Mouse (Mus musculus) midbrain, embryonic 12.5 days (tissue): ENCODE measurements around the gene Shc4. TPM values are rescaled to one million over a fixed set of nuclear protein-coding genes. Genes with fewer than 3 reads are reported as not detected.

ENCODE experiments used
- ATAC-seq: fragments of 200-750 bp; cut with Nextera tagmentation; 2 replicates; pipeline ENCODE4 v1.8.0; 2017; ENCODE audit warnings: low read depth, moderate TSS enrichment, moderate library complexity; ENCODE audit not compliant: low FRiP score
- H3K27ac ChIP-seq: fragments of 300-500 bp; sonication (generic); replicated peaks from 2 replicates; pipeline ENCODE4 v1.5.1; 2016; ENCODE audit warnings: mild to moderate bottlenecking
- H3K27me3 ChIP-seq: fragments of 300-500 bp; sonication (generic); 2 replicates; pipeline ENCODE4 v1.6.1; 2016; ENCODE audit warnings: mild to moderate bottlenecking
- H3K36me3 ChIP-seq: fragments of 300-500 bp; sonication (generic); 2 replicates; pipeline ENCODE4 v1.6.1; 2016
- H3K4me1 ChIP-seq: fragments of 300-500 bp; sonication (generic); 2 replicates; pipeline ENCODE4 v1.6.1; 2016
- H3K4me2 ChIP-seq: fragments of 300-500 bp; sonication (generic); replicated peaks from 2 replicates; pipeline ENCODE4 v1.6.1; 2016; ENCODE audit warnings: mild to moderate bottlenecking, moderate library complexity
- H3K4me3 ChIP-seq: fragments of 300-500 bp; sonication (generic); 2 replicates; pipeline ENCODE4 v1.5.1; 2016; ENCODE audit warnings: mild to moderate bottlenecking
- H3K9ac ChIP-seq: fragments of 300-500 bp; sonication (generic); replicated peaks from 2 replicates; pipeline ENCODE4 v1.6.1; 2016; ENCODE audit warnings: mild to moderate bottlenecking, moderate library complexity
- H3K9me3 ChIP-seq: fragments of 300-500 bp; sonication (generic); 2 replicates; pipeline ENCODE4 v1.6.1; 2016; ENCODE audit warnings: mild to moderate bottlenecking
- WGBS: fragments of 180-500 bp; shearing (Covaris S2); methylation state at CpG from one replicate; pipeline ENCODE4 v1.1.7; 2016; 5-methylcytosine and 5-hydroxymethylcytosine counted together
- polyA plus RNA-seq: library from polyadenylated mRNA; unstranded; fragments of >200 nt; fragmentation: Nextera tagmentation; extraction: Ambion mirVana; gene quantifications from 2 replicates; pipeline ENCODE4 v1.2.1, GENCODE M21; 2016

Shc4 gene
- polyA plus RNA-seq, 1 experiment from 2014 or later = 1.3 TPM

- 71% methylated on average over 4 of the region's 4 CpGs for WGBS
- H3K27ac ChIP-seq = no peak overlapping the region
- H3K9ac ChIP-seq = 0 out of 2 replicates have a peak overlapping the region, but pooled peaks have one; percentile 29
- H3K9me3 ChIP-seq = no peaks in the 10 kb centered on the region
- H3K4me1 ChIP-seq = peaks cover 7% of the 10 kb centered on the region; the same call in 1 of the 2 replicates
- no peaks in the 10 kb centered on the region for H3K36me3 ChIP-seq
- peaks cover 10% of the 10 kb centered on the region; the same call in 1 of the 2 replicates for H3K27me3 ChIP-seq
- ATAC-seq = no peak
- no peak overlapping the region for H3K4me3 ChIP-seq
- peak overlapping the region; percentile 47; the same call in 1 of the 2 replicates for H3K4me2 ChIP-seq
These were observed 62.8 kb downstream of the Shc4 start for GRCm38 (mm10) chr2:125661156-125661555.

GRCm38 (mm10) chr2:125660537-125661130 lies 63.3 kb downstream of the Shc4 start:
- Histone ChIP-seq H3K9ac (0 out of 2 replicates have a peak overlapping the region, but pooled peaks have one; percentile 29), H3K27ac (no peak overlapping the region), H3K9me3 (no peaks in the 10 kb centered on the region), H3K27me3 (peaks cover 10% of the 10 kb centered on the region; the same call in 1 of the 2 replicates), H3K4me2 (peak overlapping the region; percentile 47), H3K4me1 (peaks cover 7% of the 10 kb centered on the region; the same call in 1 of the 2 replicates), H3K36me3 (no peaks in the 10 kb centered on the region), H3K4me3 (peak overlapping the region; percentile 19; the same call in 1 of the 2 replicates)
- ATAC-seq = peak; percentile 60
- WGBS = 43% methylated on average over 20 of the region's 20 CpGs

- H3K36me3 ChIP-seq = no peaks in the 10 kb centered on the region
- peaks cover 10% of the 10 kb centered on the region; the same call in 1 of the 2 replicates for H3K27me3 ChIP-seq
- 0 out of 2 replicates have a peak overlapping the region, but pooled peaks have one; percentile 19 for H3K4me3 ChIP-seq
- peak overlapping the region; percentile 47 for H3K4me2 ChIP-seq
- ATAC-seq = peak; percentile 56; the same call in 1 of the 2 replicates
- H3K4me1 ChIP-seq = peaks cover 7% of the 10 kb centered on the region; the same call in 1 of the 2 replicates
- H3K27ac ChIP-seq = no peak overlapping the region
- no peaks in the 10 kb centered on the region for H3K9me3 ChIP-seq
- 0 out of 2 replicates have a peak overlapping the region, but pooled peaks have one; percentile 29 for H3K9ac ChIP-seq
- 14% methylated on average over 10 of the region's 10 CpGs for WGBS
These were observed 64.0 kb downstream of the Shc4 start for GRCm38 (mm10) chr2:125659823-125660536.

- H3K4me1 ChIP-seq = peaks cover 2% of the 10 kb centered on the region; the same call in 1 of the 2 replicates
- H3K9ac ChIP-seq = no peak overlapping the region
- ATAC-seq = no peak
- H3K4me2 ChIP-seq = no peak overlapping the region
- H3K36me3 ChIP-seq = no peaks in the 10 kb centered on the region
- no peaks in the 10 kb centered on the region for H3K9me3 ChIP-seq
- no peak overlapping the region for H3K4me3 ChIP-seq
- H3K27me3 ChIP-seq = 0 out of 2 replicates have a peak, but pooled peaks cover under 1% of the 10 kb centered on the region
- no peak overlapping the region for H3K27ac ChIP-seq
- 93% methylated on average over 9 of the region's 9 CpGs for WGBS
These were observed 68.6 kb downstream of the Shc4 start for GRCm38 (mm10) chr2:125655391-125655790.

- Histone ChIP-seq H3K9ac (no peak overlapping the region; the same call in 1 of the 2 replicates), H3K4me1 (no peaks in the 10 kb centered on the region), H3K27ac (no peak overlapping the region), H3K4me3 (no peak overlapping the region), H3K9me3 (no peaks in the 10 kb centered on the region), H3K27me3 (no peaks in the 10 kb centered on the region), H3K4me2 (no peak overlapping the region), H3K36me3 (no peaks in the 10 kb centered on the region)
- ATAC-seq = no peak
- WGBS = 91% methylated on average over 2 of the region's 2 CpGs
These were observed 70.7 kb downstream of the Shc4 start for GRCm38 (mm10) chr2:125653286-125653685.

GRCm38 (mm10) chr2:125651563-125651962 lies 72.4 kb downstream of the Shc4 start:
- H3K9me3 ChIP-seq = no peaks in the 10 kb centered on the region
- H3K27ac ChIP-seq = no peak overlapping the region
- no peaks in the 10 kb centered on the region for H3K27me3 ChIP-seq
- no peak overlapping the region for H3K4me3 ChIP-seq
- no peak overlapping the region for H3K9ac ChIP-seq
- no peak for ATAC-seq
- no peak overlapping the region for H3K4me2 ChIP-seq
- no peaks in the 10 kb centered on the region for H3K4me1 ChIP-seq
- no peaks in the 10 kb centered on the region for H3K36me3 ChIP-seq
- 68% methylated on average over 8 of the region's 8 CpGs for WGBS

GRCm38 (mm10) chr2:125650742-125651352 lies 73.1 kb downstream of the Shc4 start:
- Histone ChIP-seq H3K9me3 (no peaks in the 10 kb centered on the region), H3K27me3 (no peaks in the 10 kb centered on the region)
- WGBS = 92% methylated on average over 14 of the region's 14 CpGs

GRCm38 (mm10) chr2:125650038-125650437 lies 73.9 kb downstream of the Shc4 start:
- ATAC-seq = no peak
- WGBS = 90% methylated on average over 5 of the region's 5 CpGs
- H3K4me1 ChIP-seq = no peaks in the 10 kb centered on the region

More at GRCm38 (mm10) chr2:125650742-125651352, 73.1 kb downstream of the Shc4 start:
- ATAC-seq = no peak
- Histone ChIP-seq H3K36me3 (no peaks in the 10 kb centered on the region), H3K4me1 (no peaks in the 10 kb centered on the region), H3K4me2 (no peak overlapping the region), H3K27ac (no peak overlapping the region), H3K9ac (no peak overlapping the region), H3K4me3 (no peak overlapping the region)

GRCm38 (mm10) chr2:125644912-125645311 lies 79.0 kb downstream of the Shc4 start:
- no peak overlapping the region for H3K4me3 ChIP-seq
- H3K4me2 ChIP-seq = no peak overlapping the region
- no peaks in the 10 kb centered on the region for H3K4me1 ChIP-seq
- no peak overlapping the region for H3K27ac ChIP-seq
- H3K9me3 ChIP-seq = no peaks in the 10 kb centered on the region
- no peak overlapping the region for H3K9ac ChIP-seq
- WGBS = 77% methylated on average over 6 of the region's 6 CpGs
- H3K36me3 ChIP-seq = no peaks in the 10 kb centered on the region
- H3K27me3 ChIP-seq = no peaks in the 10 kb centered on the region
- ATAC-seq = no peak

More at GRCm38 (mm10) chr2:125650038-125650437, 73.9 kb downstream of the Shc4 start:
- Histone ChIP-seq H3K27me3 (no peaks in the 10 kb centered on the region), H3K4me2 (no peak overlapping the region), H3K27ac (no peak overlapping the region), H3K36me3 (no peaks in the 10 kb centered on the region), H3K4me3 (no peak overlapping the region), H3K9ac (no peak overlapping the region), H3K9me3 (no peaks in the 10 kb centered on the region)

GRCm38 (mm10) chr2:125637331-125637730 lies 86.6 kb downstream of the Shc4 start:
- H3K4me1 ChIP-seq = no peaks in the 10 kb centered on the region
- WGBS = 83% methylated on average over 7 of the region's 7 CpGs
- H3K4me2 ChIP-seq = no peak overlapping the region
- no peak overlapping the region for H3K9ac ChIP-seq
- H3K27ac ChIP-seq = no peak overlapping the region
- no peak for ATAC-seq
- no peaks in the 10 kb centered on the region for H3K27me3 ChIP-seq
- H3K4me3 ChIP-seq = no peak overlapping the region
- H3K36me3 ChIP-seq = no peaks in the 10 kb centered on the region
- no peaks in the 10 kb centered on the region for H3K9me3 ChIP-seq

GRCm38 (mm10) chr2:125630010-125630409 lies 93.9 kb downstream of the Shc4 start:
- Histone ChIP-seq H3K4me1 (0 out of 2 replicates have a peak, but pooled peaks cover 3% of the 10 kb centered on the region), H3K27ac (no peak overlapping the region), H3K36me3 (no peaks in the 10 kb centered on the region), H3K4me3 (no peak overlapping the region), H3K4me2 (no peak overlapping the region), H3K9me3 (no peaks in the 10 kb centered on the region), H3K9ac (no peak overlapping the region), H3K27me3 (no peaks in the 10 kb centered on the region; the same call in 1 of the 2 replicates)
- ATAC-seq = no peak
- WGBS = 89% methylated on average over 2 of the region's 2 CpGs
